Mouse (Mus musculus) adrenal gland, postnatal 25 days (tissue): ENCODE data around the gene Cib3. TPM values are rescaled to one million over a fixed set of nuclear protein-coding genes. Genes with fewer than 3 reads are reported as not detected.

Experiments used
- DNase-seq: peaks from one replicate; pipeline ENCODE4 v3.0.0; 2021; ENCODE audit warnings: mixed read lengths
- long read RNA-seq: library from polyadenylated mRNA; stranded (forward); transcript quantifications from one replicate; pipeline ENCODE4 v2.0.0, GENCODE M21; 2021
- total RNA-seq: library from RNA; stranded (reverse); gene quantifications from 2 replicates; pipeline ENCODE4 v1.2.3, GENCODE M21; 2021

Gene Cib3
- 0.64 TPM in 1 of 2 replicates, not detected in the other for total RNA-seq
- long read RNA-seq, partial matches to known transcripts, result 0 of 1 reads
- long read RNA-seq, other reads (novel, unspliced or antisense), result 0 of 1 reads

GRCm38 (mm10) chr8:72212751-72213150 lies at the start of gene Cib3:
Gene Cib3 (minus strand): TSS chr8:72212837.
- DNase-seq, result no peak

GRCm38 (mm10) chr8:72261872-72262271 lies 49.2 kb upstream of the Cib3 start:
- DNase-seq, result peak; percentile 39

GRCm38 (mm10) chr8:72261431-72261830 lies 48.8 kb upstream of the Cib3 start:
- DNase-seq, result no peak

GRCm38 (mm10) chr8:72261019-72261418 lies 48.4 kb upstream of the Cib3 start:
- DNase-seq, result no peak

GRCm38 (mm10) chr8:72260585-72260984 lies 47.9 kb upstream of the Cib3 start:
- no peak for DNase-seq

GRCm38 (mm10) chr8:72259862-72260261 lies 47.2 kb upstream of the Cib3 start:
- no peak for DNase-seq

GRCm38 (mm10) chr8:72257902-72258238 lies 45.2 kb upstream of the Cib3 start:
- DNase-seq, result no peak

GRCm38 (mm10) chr8:72257171-72257901 lies 44.7 kb upstream of the Cib3 start:
- no peak for DNase-seq

GRCm38 (mm10) chr8:72244610-72245009 lies 32.0 kb upstream of the Cib3 start:
- no peak for DNase-seq

GRCm38 (mm10) chr8:72242226-72242625 lies 29.6 kb upstream of the Cib3 start:
- DNase-seq, result no peak

- no peak for DNase-seq
Observed at GRCm38 (mm10) chr8:72240951-72241350, 28.3 kb upstream of the Cib3 start.

- no peak for DNase-seq
Observed at GRCm38 (mm10) chr8:72240403-72240763, 27.7 kb upstream of the Cib3 start.

GRCm38 (mm10) chr8:72239499-72240402 lies 27.1 kb upstream of the Cib3 start, which contains the start of gene Ap1m1:
Gene Ap1m1 (plus strand): TSS chr8:72240018.
- DNase-seq, result peak; percentile 97

GRCm38 (mm10) chr8:72222656-72223055 lies 10.0 kb upstream of the Cib3 start:
- no peak for DNase-seq

- no peak for DNase-seq
Observed at GRCm38 (mm10) chr8:72220758-72221157, 8.1 kb upstream of the Cib3 start.

GRCm38 (mm10) chr8:72219541-72220363 lies 7.1 kb upstream of the Cib3 start, which contains the start of gene Fam32a:
Gene Fam32a (plus strand): TSS chr8:72219730.
- DNase-seq, result peak; percentile 83

- no peak for DNase-seq
Observed at GRCm38 (mm10) chr8:72218781-72219540, 6.3 kb upstream of the Cib3 start.

- DNase-seq, result no peak
Observed at GRCm38 (mm10) chr8:72215871-72216270, 3.2 kb upstream of the Cib3 start.

GRCm38 (mm10) chr8:72215060-72215459 lies 2.4 kb upstream of the Cib3 start:
- no peak for DNase-seq

- DNase-seq, result no peak
Observed at GRCm38 (mm10) chr8:72213536-72213935, 899 bp upstream of the Cib3 start, which contains the start of gene Gm11034. Gene Gm11034 (minus strand): TSS chr8:72213636.

GRCm38 (mm10) chr8:72211846-72212245 lies 791 bp downstream of the Cib3 start:
- DNase-seq, result no peak
